In genomic region chr11:54054257-54054656, GRCm38 (mm10) we compare ENCODE assay signal across 9 mouse cellular contexts. TPM values are rescaled to one million over a fixed set of nuclear protein-coding genes. Genes with fewer than 3 reads are reported as not detected.
A peak's percentile ranks its signal among the peaks of the same experiment; 100 is the strongest.
DNase-seq lines count a peak whose midpoint lies in the region; ATAC-seq and TF ChIP-seq lines count a peak whose summit lies in the region.
"Had no signal": no experiment of that assay in that cellular context is flagged by ENCODE, and none has a peak within 500 bp of the region (broad histone marks: within the 10 kb centered on the region; RNA-seq: fewer than 3 reads in every experiment).

No protein-coding gene starts in this region.

- ATAC-seq in forebrain, postnatal 0 days, result no peak; the same call in 1 of the 2 replicates
- no peak for ATAC-seq in forebrain, embryonic 15.5 days (replicated peaks)
- no peak for ATAC-seq in neural tube, embryonic 11.5 days (ENCODE audit: insufficient read depth, low FRiP score, low TSS enrichment)

- peaks cover 13% of the 10 kb centered on the region for H3K4me1 ChIP-seq in forebrain, postnatal 0 days (ENCODE audit: insufficient read depth)
- H3K4me1 ChIP-seq in forebrain, embryonic 15.5 days, result peaks cover 22% of the 10 kb centered on the region
- peaks cover 20% of the 10 kb centered on the region; the same call in 1 of the 2 replicates for H3K4me1 ChIP-seq in neural tube, embryonic 11.5 days (ENCODE audit: control insufficient read depth, insufficient read depth, low read length)

- H3K4me2 ChIP-seq in forebrain, postnatal 0 days (ENCODE audit: low read depth), result no peak overlapping the region
- H3K4me2 ChIP-seq in forebrain, embryonic 15.5 days (replicated peaks), result no peak overlapping the region
- no peak overlapping the region for H3K4me2 ChIP-seq in neural tube, embryonic 11.5 days (ENCODE audit: low read depth)

- H3K9ac ChIP-seq in forebrain, postnatal 0 days, result no peak overlapping the region
- H3K9ac ChIP-seq in forebrain, embryonic 15.5 days (replicated peaks), result no peak overlapping the region
- no peak overlapping the region for H3K9ac ChIP-seq in neural tube, embryonic 11.5 days (ENCODE audit: low read length)

- TF ChIP-seq CTCF in forebrain, postnatal 0 days (IDR thresholded peaks at IDR 0.05; ENCODE audit: low read depth), result peak; percentile 83

- DNase-seq in forebrain, postnatal 0 days, result peak; percentile 73
- peak; percentile 36 for DNase-seq in neural tube, embryonic 11.5 days (ENCODE audit: low spot score)
- DNase-seq in neural tube, embryonic 10.5 days (ENCODE audit: extremely low spot score, low spot score), result no peak
- peak; percentile 74 for DNase-seq in c-Kit-positive CD71-positive TER-119-positive erythroid progenitor cells, embryonic 14.5 days (ENCODE audit: low spot score)
- peak; percentile 86 for DNase-seq in kidney, adult 9 months
- DNase-seq in mesoderm, embryonic 11.5 days (ENCODE audit: low read depth, low spot score), result peak; percentile 51
- DNase-seq in urinary bladder, postnatal 36 days (ENCODE audit: low spot score in 2 of 2), result no peak

- WGBS in forebrain, postnatal 0 days, result 42% methylated on average over 6 of the region's 6 CpGs
- 46% methylated on average over 6 of the region's 6 CpGs for WGBS in forebrain, embryonic 15.5 days
- WGBS in neural tube, embryonic 11.5 days, result 36% methylated on average over 6 of the region's 6 CpGs

- no peaks in the 10 kb centered on the region for H3K27me3 ChIP-seq in forebrain, postnatal 0 days (ENCODE audit: insufficient read depth, low read length)
- H3K27me3 ChIP-seq in forebrain, embryonic 15.5 days, result no peaks in the 10 kb centered on the region
- H3K27me3 ChIP-seq in neural tube, embryonic 11.5 days (ENCODE audit: control insufficient read depth, insufficient read depth, low read length), result no peaks in the 10 kb centered on the region

- no peaks in the 10 kb centered on the region for H3K9me3 ChIP-seq in forebrain, postnatal 0 days (ENCODE audit: low read length)
- no peaks in the 10 kb centered on the region for H3K9me3 ChIP-seq in forebrain, embryonic 15.5 days
- no peaks in the 10 kb centered on the region for H3K9me3 ChIP-seq in neural tube, embryonic 11.5 days (ENCODE audit: control insufficient read depth, low read length)

- no peak overlapping the region for H3K27ac ChIP-seq in forebrain, postnatal 0 days (ENCODE audit: low read depth, low read length)
- H3K27ac ChIP-seq in forebrain, embryonic 15.5 days (replicated peaks), result no peak overlapping the region
- no peak overlapping the region for H3K27ac ChIP-seq in neural tube, embryonic 11.5 days (ENCODE audit: low read depth, low read length)

- H3K4me3 ChIP-seq in forebrain, postnatal 0 days (ENCODE audit: low read depth, low read length), result no peak overlapping the region
- H3K4me3 ChIP-seq in forebrain, embryonic 15.5 days, result no peak overlapping the region
- H3K4me3 ChIP-seq in neural tube, embryonic 11.5 days (ENCODE audit: low read depth, low read length), result no peak overlapping the region
- H3K4me3 ChIP-seq: myocyte had no signal

- H3K36me3 ChIP-seq in forebrain, postnatal 0 days (ENCODE audit: insufficient read depth), result no peaks in the 10 kb centered on the region
- no peaks in the 10 kb centered on the region for H3K36me3 ChIP-seq in forebrain, embryonic 15.5 days
- H3K36me3 ChIP-seq in neural tube, embryonic 11.5 days (ENCODE audit: control insufficient read depth, insufficient read depth, low read length), result no peaks in the 10 kb centered on the region; the same call in 1 of the 2 replicates

RNA-seq across cellular contexts. Expression of gene Pdlim4, which starts 14.6 kb away (rescaled TPM):
- total RNA-seq in forebrain, postnatal 0 days (2014; rRNA removed), result 27.6 and 30.9 TPM in 2 replicates
- polyA plus RNA-seq in forebrain, postnatal 0 days (2015; fragmentation: Nextera tagmentation; extraction: Ambion mirVana), result 47.9 and 50.7 TPM in 2 replicates
- polyA plus RNA-seq in forebrain, embryonic 15.5 days (2015; fragmentation: Nextera tagmentation; extraction: Ambion mirVana), result 42.8 TPM in 2 replicates
- 59.7 and 65.1 TPM in 2 replicates for polyA plus RNA-seq in neural tube, embryonic 11.5 days (2014; fragmentation: Nextera tagmentation; extraction: Ambion mirVana)

RNA-seq across cellular contexts. Expression of gene Slc22a4, which starts 26.4 kb away (rescaled TPM):
- total RNA-seq in forebrain, postnatal 0 days (2014; rRNA removed), result 3.7 and 4.7 TPM in 2 replicates
- 3.3 and 4.0 TPM in 2 replicates for polyA plus RNA-seq in forebrain, postnatal 0 days (2015; fragmentation: Nextera tagmentation; extraction: Ambion mirVana)
- polyA plus RNA-seq in forebrain, embryonic 15.5 days (2015; fragmentation: Nextera tagmentation; extraction: Ambion mirVana), result 1.1 and 1.2 TPM in 2 replicates
- polyA plus RNA-seq in neural tube, embryonic 11.5 days (2014; fragmentation: Nextera tagmentation; extraction: Ambion mirVana), result 0.72 and 1.2 TPM in 2 replicates

RNA-seq across cellular contexts. Expression of gene P4ha2, which starts 45.6 kb away (rescaled TPM):
- total RNA-seq in forebrain, postnatal 0 days (2014; rRNA removed), result 6.8 and 9.8 TPM in 2 replicates
- 6.0 and 6.1 TPM in 2 replicates for polyA plus RNA-seq in forebrain, postnatal 0 days (2015; fragmentation: Nextera tagmentation; extraction: Ambion mirVana)
- polyA plus RNA-seq in forebrain, embryonic 15.5 days (2015; fragmentation: Nextera tagmentation; extraction: Ambion mirVana), result 6.0 and 6.7 TPM in 2 replicates
- 18.4 TPM in 2 replicates for polyA plus RNA-seq in neural tube, embryonic 11.5 days (2014; fragmentation: Nextera tagmentation; extraction: Ambion mirVana)

Comparison
In these comparisons a context has a peak if more than half of its experiments do, and no peak if none do; other contexts are left out.
1. DNase-seq: peak in forebrain, postnatal 0 days (single experiment), neural tube, embryonic 11.5 days (single experiment), c-Kit-positive CD71-positive TER-119-positive erythroid progenitor cells, embryonic 14.5 days (single experiment), kidney, adult 9 months (single experiment) and mesoderm, embryonic 11.5 days (single experiment); none in neural tube, embryonic 10.5 days (single experiment) and urinary bladder, postnatal 36 days (0 of 2).